Mouse (Mus musculus): ENCODE measurements at regions not wholly inside any gene's neighbourhood (a gene's known extent, or its start where the extent isn't known, plus 50 kb on each side); places are given as distances from the start of the nearest gene placed in this dataset.

DNA sequence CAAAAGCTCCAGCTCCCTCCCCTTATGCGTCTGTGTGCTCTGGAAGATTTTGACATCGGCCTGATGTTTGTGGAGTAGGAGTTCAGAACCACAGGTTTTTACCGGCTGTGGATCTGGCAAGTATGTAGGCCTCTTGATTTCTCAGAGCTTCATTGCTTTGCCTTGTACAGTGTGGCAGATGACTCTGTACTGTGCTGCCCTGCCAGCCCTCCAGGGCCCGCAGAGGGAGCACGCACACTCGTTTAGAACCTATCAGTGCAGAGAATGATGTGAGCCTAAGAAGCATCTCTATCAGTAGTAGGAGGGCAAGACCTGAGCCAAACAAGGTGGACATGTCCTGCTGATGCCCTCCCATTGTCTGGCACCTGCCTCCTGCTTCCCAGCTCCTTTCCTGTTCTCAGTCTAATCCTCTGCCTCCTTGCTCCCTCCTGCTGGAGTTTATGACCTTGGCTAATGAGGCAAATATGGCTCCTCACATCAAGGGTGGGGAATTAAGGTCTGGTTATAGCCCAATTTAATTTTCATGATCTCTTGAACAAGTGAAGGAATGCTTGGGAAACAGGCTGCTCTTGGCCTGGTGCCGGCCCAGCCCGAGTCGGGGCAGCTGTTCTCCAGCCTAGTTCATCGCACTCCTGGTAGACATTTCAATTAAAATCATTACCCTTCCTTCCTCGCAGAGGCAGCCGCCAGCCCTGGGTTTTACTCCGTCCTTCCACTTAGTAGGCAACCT lies 344.5 kb downstream of the Tmem38b start:
- DNase-seq: no peak

GRCm38 (mm10) chr4:54184213-54184612 lies 358.4 kb downstream of the Tmem38b start:
- no peak for DNase-seq

DNA sequence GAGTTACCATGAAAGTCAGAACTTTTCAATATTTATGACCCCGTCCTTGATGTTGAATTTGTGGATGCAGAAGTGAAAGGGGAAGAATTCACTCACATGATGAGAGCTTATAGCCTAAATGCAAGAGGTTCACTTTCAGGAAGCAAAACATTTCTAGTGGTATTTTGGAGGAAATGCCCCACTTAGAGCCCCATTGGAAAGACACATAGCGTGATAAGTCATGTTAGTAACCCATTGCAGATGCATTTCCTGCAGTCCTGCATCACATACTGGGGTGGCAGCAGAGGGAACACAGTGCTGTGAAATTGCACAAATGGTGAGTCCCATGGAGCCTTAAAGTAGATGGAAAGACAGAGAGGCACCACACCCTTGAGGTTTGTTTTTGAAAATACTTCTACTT lies 369.9 kb downstream of the Tmem38b start:
- no peak for DNase-seq

GRCm38 (mm10) chr4:54202440-54202839 lies 376.6 kb downstream of the Tmem38b start:
- no peak for DNase-seq

DNA sequence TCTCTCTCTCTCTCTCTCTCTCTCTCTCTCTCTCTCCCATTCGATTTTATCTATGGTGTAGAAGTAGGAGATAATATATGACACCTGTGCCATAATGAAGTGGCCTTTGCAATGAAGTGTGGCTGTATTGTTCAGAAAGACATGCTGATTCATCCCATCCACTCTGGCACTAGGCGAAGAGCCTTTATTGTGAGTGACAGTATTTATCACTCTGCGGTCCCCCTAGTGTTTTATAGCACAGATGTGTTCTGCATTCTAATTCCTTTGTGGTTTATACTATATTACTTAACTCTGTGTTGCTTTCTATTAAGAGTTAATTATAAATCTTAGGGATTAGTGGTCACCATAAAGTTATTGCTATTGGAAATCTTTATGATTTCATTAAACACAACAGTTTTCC lies 398.7 kb downstream of the Tmem38b start:
- DNase-seq: no peak
